Mouse (Mus musculus) brain, embryonic 14.5 days (tissue): ENCODE data around the gene 3300002I08Rik. TPM values are rescaled to one million over a fixed set of nuclear protein-coding genes. Genes with fewer than 3 reads are reported as not detected.
"Not testable (repeated sequence)": the region's sequence is repeated elsewhere in the genome, so short reads cannot be mapped to it uniquely, and the experiment has no call there.

ENCODE experiments used
- DNase-seq: peaks from one replicate; pipeline ENCODE4 v3.0.0-alpha.2; 2011; ENCODE audit warnings: low read depth
- CTCF ChIP-seq: fragments of 200-500 bp; IDR thresholded peaks from 2 replicates; pipeline ENCODE4 v1.5.1; 2012; ENCODE audit warnings: inconsistent platforms, mild to moderate bottlenecking, moderate library complexity, borderline replicate concordance; ENCODE audit not compliant: insufficient read depth, insufficient read length; ENCODE audit errors: extremely low read depth
- POLR2A ChIP-seq: fragments of 200-500 bp; IDR thresholded peaks from 2 replicates; pipeline ENCODE4 v1.6.1; 2012; ENCODE audit warnings: mild to moderate bottlenecking, inconsistent platforms, borderline replicate concordance; ENCODE audit not compliant: poor library complexity, insufficient read depth, insufficient read length, severe bottlenecking; ENCODE audit errors: extremely low read depth
- polyA plus RNA-seq: library from polyadenylated mRNA; depleted of rRNA; stranded (reverse); fragments of >200 nt; gene quantifications from 2 replicates; pipeline ENCODE4 v1.2.3, GENCODE M21; 2012; rRNA removed

Gene 3300002I08Rik
- 4.4 and 5.2 TPM in 2 replicates for polyA plus RNA-seq

DNA sequence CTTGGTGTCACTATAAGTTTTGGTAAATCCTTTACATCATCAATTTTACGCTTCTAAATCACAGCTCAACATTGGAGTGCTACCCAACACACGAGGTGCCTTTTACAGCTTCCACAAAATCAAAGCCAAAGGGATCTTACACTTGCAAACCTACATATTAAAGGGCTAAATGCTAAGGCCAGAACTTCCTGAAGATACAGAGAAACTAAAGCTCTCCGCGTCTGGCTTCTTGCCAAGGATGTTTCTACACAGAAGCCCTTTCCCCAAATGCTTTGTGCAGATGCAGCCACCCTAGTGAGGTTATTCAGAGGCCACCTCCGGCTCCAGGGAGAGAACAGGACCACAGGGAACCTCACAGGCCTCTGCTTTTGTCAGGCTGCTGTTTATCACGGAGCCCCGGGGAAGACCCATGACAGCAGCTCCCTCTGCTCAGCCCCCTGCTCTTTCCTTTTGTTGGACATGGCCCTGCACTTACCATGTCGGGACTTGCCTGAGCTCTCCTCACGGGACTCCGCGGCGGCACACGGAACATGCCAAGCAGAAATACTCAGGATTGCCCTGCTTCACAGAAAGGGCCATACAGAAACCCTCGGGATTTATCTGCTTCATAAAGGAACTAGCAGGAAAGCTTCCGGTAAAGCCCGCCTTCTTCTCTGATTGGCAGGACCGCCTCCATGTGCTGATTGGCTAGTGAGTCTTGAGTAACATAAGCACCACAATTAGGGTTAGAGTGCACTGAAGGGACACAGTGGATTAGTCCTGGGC, at the start of gene 3300002I08Rik:
3300002I08Rik (minus strand) TSS at position 653 of the 765 bp plus-strand sequence.
- DNase-seq = peak; percentile 97

- not testable (repeated sequence) for DNase-seq
Measured at GRCm38 (mm10) chr2:150412146-150412545, 49.6 kb upstream of the 3300002I08Rik start.

DNA sequence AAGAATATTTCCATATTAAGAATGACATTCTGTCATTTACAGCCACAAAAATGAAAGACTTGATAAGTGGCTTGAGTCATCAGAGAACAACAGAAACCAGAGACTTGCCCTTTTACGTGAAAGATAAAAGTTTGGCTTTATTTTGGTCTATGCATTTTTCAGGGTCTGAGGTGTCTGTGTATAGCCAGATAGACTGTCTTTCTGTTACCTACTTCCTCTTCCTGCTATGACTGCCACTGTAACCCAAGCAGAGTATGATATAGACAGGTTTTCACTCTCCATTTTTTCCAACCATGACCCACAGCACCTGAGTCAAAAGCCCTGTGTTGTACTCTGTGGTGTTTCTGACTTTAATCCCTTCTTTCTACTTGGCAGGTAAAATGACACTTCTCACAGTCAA, 27.6 kb upstream of the 3300002I08Rik start:
- TF ChIP-seq POLR2A = no peak
- no peak for TF ChIP-seq CTCF
- no peak for DNase-seq

DNA sequence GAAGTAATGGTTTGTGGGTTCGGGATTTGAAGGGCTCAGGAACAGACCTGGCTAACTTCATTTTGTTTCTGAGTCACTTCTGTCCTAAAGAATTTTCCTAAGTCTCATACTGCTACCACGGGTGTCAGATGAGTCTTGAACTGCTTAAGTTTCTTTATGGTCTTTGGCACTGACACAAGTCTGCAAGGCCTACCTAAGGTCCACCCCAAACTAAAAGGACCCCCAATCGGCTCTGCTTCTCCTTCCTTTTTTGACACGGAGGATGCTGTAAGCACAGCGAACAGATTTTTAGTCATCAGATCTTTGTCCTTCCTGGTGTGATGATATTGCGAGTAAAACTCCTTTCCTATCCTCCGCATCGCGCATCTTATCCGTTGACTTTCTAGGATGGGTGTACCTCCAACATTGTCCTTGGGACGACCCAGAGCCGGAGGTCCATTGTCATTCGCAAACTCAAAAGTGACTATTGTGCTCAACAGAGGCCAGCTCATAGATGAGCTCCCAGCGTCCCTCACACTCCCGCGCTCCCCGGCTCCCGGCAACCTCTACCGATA, 23.1 kb upstream of the 3300002I08Rik start:
- DNase-seq = not testable (repeated sequence)

- no peak for TF ChIP-seq CTCF
- no peak for TF ChIP-seq POLR2A
- no peak for DNase-seq
Measured at GRCm38 (mm10) chr2:150362878-150363229, 289 bp upstream of the 3300002I08Rik start.

DNA sequence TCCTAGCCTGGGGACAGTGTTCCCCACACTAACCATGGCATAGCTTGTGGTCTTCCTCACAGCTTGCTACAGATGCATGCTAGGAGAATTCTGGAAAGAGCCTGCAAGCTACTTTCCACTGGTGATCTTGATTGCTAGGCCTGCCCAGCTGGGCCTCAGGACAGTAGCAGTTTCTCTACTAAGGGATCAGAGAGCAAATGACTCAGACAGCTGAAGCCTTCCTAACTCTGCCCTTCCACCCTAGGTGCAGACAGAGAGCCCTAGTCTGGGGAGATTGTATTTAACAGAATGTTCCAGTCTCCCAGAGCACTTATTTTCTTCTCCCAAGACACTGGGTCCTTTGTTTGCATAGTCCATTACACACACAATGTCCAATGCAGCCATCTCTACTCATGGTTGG, 5.4 kb downstream of the 3300002I08Rik start:
- DNase-seq = not testable (repeated sequence)

- no peak for DNase-seq
- TF ChIP-seq POLR2A (no peak), CTCF (no peak)
Measured at GRCm38 (mm10) chr2:150323402-150323801, 39.2 kb downstream of the 3300002I08Rik start, which contains the start of gene Gm10130. Gene Gm10130, plus strand, starts transcription at chr2:150323702.

- DNase-seq = no peak
- no peak for TF ChIP-seq POLR2A
- no peak for TF ChIP-seq CTCF
Measured at GRCm38 (mm10) chr2:150318973-150319372, 43.6 kb downstream of the 3300002I08Rik start.

DNA sequence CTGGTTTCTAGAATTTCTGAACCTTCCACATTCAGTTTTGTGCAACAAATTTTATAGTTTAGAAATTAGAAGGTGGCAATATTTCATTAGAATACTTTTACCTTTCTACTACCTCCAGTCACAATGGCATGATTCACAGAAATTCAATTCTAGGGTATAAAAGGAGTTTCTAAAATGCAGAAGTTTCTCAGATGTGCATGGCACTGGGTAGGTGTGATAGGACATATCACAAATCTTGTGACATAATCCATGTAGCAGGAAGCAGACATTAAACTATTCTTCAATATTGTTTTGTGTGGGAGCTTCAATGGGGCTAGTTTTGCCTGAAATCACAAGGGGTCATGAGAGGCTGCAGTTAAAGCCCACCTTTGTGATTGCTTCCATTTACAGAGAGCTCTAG, 46.4 kb downstream of the 3300002I08Rik start:
- no peak for TF ChIP-seq POLR2A
- TF ChIP-seq CTCF = no peak
- DNase-seq = no peak

- DNase-seq = peak; percentile 95
Measured at GRCm38 (mm10) chr2:150310952-150311884, 51.3 kb downstream of the 3300002I08Rik start.

- TF ChIP-seq POLR2A (no peak), CTCF (no peak)
- no peak for DNase-seq
Measured at GRCm38 (mm10) chr2:150307183-150307773, 55.3 kb downstream of the 3300002I08Rik start.

- DNase-seq = no peak
- no peak for TF ChIP-seq CTCF
- no peak for TF ChIP-seq POLR2A
Measured at GRCm38 (mm10) chr2:150299096-150299495, 63.5 kb downstream of the 3300002I08Rik start.

DNA sequence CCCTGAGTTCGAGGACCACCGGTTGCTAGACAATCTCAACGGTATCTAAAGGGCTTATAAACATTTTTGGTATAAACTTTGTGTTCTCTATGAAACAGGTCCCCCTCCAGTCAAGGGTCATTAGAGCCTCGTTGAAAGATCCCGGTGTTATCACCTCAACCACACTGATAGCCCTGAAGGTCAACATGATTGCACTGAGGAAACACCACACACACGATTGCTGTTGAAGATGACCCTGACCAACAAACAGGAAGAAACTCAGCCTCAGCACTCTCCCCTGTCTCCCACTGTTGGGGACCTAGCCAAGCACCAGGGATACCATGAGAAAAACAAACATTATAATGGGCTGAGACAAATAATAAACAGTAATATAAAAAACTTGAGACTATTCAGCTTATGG, 68.9 kb downstream of the 3300002I08Rik start:
- DNase-seq = no peak
- no peak for TF ChIP-seq POLR2A
- no peak for TF ChIP-seq CTCF

Other genes starting within 250 kb of the 3300002I08Rik start
- gene Zfp120, start 226.1 kb downstream of the 3300002I08Rik start, polyA plus RNA-seq = 2.4 and 4.2 TPM in 2 replicates
- gene Gm10770, start 183.1 kb downstream of the 3300002I08Rik start, polyA plus RNA-seq = not detected in 2 replicates
- gene Gm14139, start 181.0 kb downstream of the 3300002I08Rik start, polyA plus RNA-seq = not detected in 2 replicates
- gene Zfp937, start 144.7 kb downstream of the 3300002I08Rik start, polyA plus RNA-seq = 2.2 and 3.5 TPM in 2 replicates
- gene Gm21994, start 107.2 kb downstream of the 3300002I08Rik start, polyA plus RNA-seq = 0.88 and 0.90 TPM in 2 replicates
- 0.05 TPM in 1 of 2 replicates, not detected in the other for gene Gm14124, start 105.2 kb downstream of the 3300002I08Rik start, polyA plus RNA-seq
- gene Gm10130, start 39.1 kb downstream of the 3300002I08Rik start, polyA plus RNA-seq = not detected in 2 replicates
- 1.00 and 1.9 TPM in 2 replicates for gene Zfp442, start 88.7 kb upstream of the 3300002I08Rik start, polyA plus RNA-seq
- 0.05 TPM in 1 of 2 replicates, not detected in the other for gene Zfp345, start 122.3 kb upstream of the 3300002I08Rik start, polyA plus RNA-seq
- 0.16 TPM in 1 of 2 replicates, not detected in the other for gene Cst7, start 207.7 kb upstream of the 3300002I08Rik start, polyA plus RNA-seq
- 44.0 and 48.2 TPM in 2 replicates for gene Apmap, start 245.8 kb upstream of the 3300002I08Rik start, polyA plus RNA-seq